ENCODE assay signal across 8 mouse cellular contexts in genomic region chr11:68982639-68983369, GRCm38 (mm10). TPM values are rescaled to one million over a fixed set of nuclear protein-coding genes. Genes with fewer than 3 reads are reported as not detected.
DNase-seq lines count a peak whose midpoint lies in the region; ATAC-seq and TF ChIP-seq lines count a peak whose summit lies in the region.

No protein-coding gene starts in this region.

- H3K27me3 ChIP-seq in heart, embryonic 13.5 days (replicated peaks) = no peaks in the 10 kb centered on the region
- H3K27me3 ChIP-seq in lung, embryonic 14.5 days (ENCODE audit: insufficient read depth, low read length) = no peaks in the 10 kb centered on the region

- ATAC-seq in heart, embryonic 13.5 days (ENCODE audit: extremely low read depth, insufficient number of reproducible peaks, low FRiP score, low TSS enrichment) = no peak
- peak; percentile 49; the same call in 1 of the 2 replicates for ATAC-seq in lung, embryonic 14.5 days (ENCODE audit: insufficient read depth)

- peak; percentile 82 for DNase-seq in CD4-positive, CD25-positive, alpha-beta regulatory T cell, adult 2 months (ENCODE audit: low read depth, low spot score)
- peak; percentile 73 for DNase-seq in adrenal gland, adult 2 months
- peak; percentile 70 for DNase-seq in embryo, embryonic 9.5 days (ENCODE audit: extremely low spot score)
- peak; percentile 87 to 91 for DNase-seq in kidney, postnatal 25 days
- DNase-seq in lung, embryonic 14.5 days = peak; percentile 90
- peak; percentile 87 for DNase-seq in retina, embryonic 14.5 days (ENCODE audit: low spot score)
- DNase-seq in urinary bladder, adult 2 months (ENCODE audit: low spot score) = peak; percentile 63

- no peaks in the 10 kb centered on the region for H3K4me1 ChIP-seq in heart, embryonic 13.5 days
- H3K4me1 ChIP-seq in lung, embryonic 14.5 days (ENCODE audit: insufficient read depth) = no peaks in the 10 kb centered on the region

- no peak overlapping the region for H3K27ac ChIP-seq in heart, embryonic 13.5 days (replicated peaks)
- H3K27ac ChIP-seq in lung, embryonic 14.5 days (ENCODE audit: low read depth) = no peak overlapping the region

- H3K36me3 ChIP-seq in heart, embryonic 13.5 days = peaks cover 20% of the 10 kb centered on the region
- peaks cover 20% of the 10 kb centered on the region for H3K36me3 ChIP-seq in lung, embryonic 14.5 days (ENCODE audit: insufficient read depth)

- peak overlapping the region; percentile 24; the same call in 1 of the 2 replicates for H3K9ac ChIP-seq in heart, embryonic 13.5 days
- H3K9ac ChIP-seq in lung, embryonic 14.5 days = no peak overlapping the region

- H3K9me3 ChIP-seq in heart, embryonic 13.5 days = no peaks in the 10 kb centered on the region
- no peaks in the 10 kb centered on the region for H3K9me3 ChIP-seq in lung, embryonic 14.5 days (ENCODE audit: low read depth, low read length)

- H3K4me2 ChIP-seq in heart, embryonic 13.5 days = no peak overlapping the region
- H3K4me2 ChIP-seq in lung, embryonic 14.5 days = no peak overlapping the region

- 29% methylated on average over 4 of the region's 4 CpGs for WGBS in heart, embryonic 13.5 days
- 27% methylated on average over 4 of the region's 4 CpGs for WGBS in lung, embryonic 14.5 days

- no peak overlapping the region for H3K4me3 ChIP-seq in heart, embryonic 13.5 days
- no peak overlapping the region for H3K4me3 ChIP-seq in lung, embryonic 14.5 days (ENCODE audit: low read depth, low read length)

- TF ChIP-seq CTCF in lung, embryonic 14.5 days (IDR thresholded peaks at IDR 0.05; ENCODE audit: low read depth) = peak; percentile 89

RNA-seq across cellular contexts. Expression of gene Rangrf, which starts 7.8 kb away (rescaled TPM):
- total RNA-seq in adrenal gland, adult 2 months (2021) = 10 to 100 TPM; 13.5 to 31.2 TPM
- polyA plus RNA-seq in adrenal gland, adult 2 months (2012; rRNA removed) = 16.9 and 17.8 TPM in 2 replicates
- 67.9 and 75.5 TPM in 2 replicates for polyA plus RNA-seq in heart, embryonic 13.5 days (2015; fragmentation: Nextera tagmentation; extraction: Ambion mirVana)
- polyA plus RNA-seq in lung, embryonic 14.5 days (2014; fragmentation: Nextera tagmentation; extraction: Ambion mirVana) = 49.9 TPM in 2 replicates
- polyA plus RNA-seq in urinary bladder, adult 2 months (2012; rRNA removed) = 31.8 and 39.0 TPM in 2 replicates

RNA-seq across cellular contexts. Expression of gene Slc25a35, which starts 14.9 kb away (rescaled TPM):
- total RNA-seq in adrenal gland, adult 2 months (2021) = 10 to 100 TPM; 40.4 to 45.9 TPM
- polyA plus RNA-seq in adrenal gland, adult 2 months (2012; rRNA removed) = 61.3 and 78.3 TPM in 2 replicates
- 1.4 and 2.1 TPM in 2 replicates for polyA plus RNA-seq in heart, embryonic 13.5 days (2015; fragmentation: Nextera tagmentation; extraction: Ambion mirVana)
- polyA plus RNA-seq in lung, embryonic 14.5 days (2014; fragmentation: Nextera tagmentation; extraction: Ambion mirVana) = 3.9 and 4.0 TPM in 2 replicates
- 27.3 and 32.4 TPM in 2 replicates for polyA plus RNA-seq in urinary bladder, adult 2 months (2012; rRNA removed)

RNA-seq across cellular contexts. Expression of gene Pfas, which starts 25.5 kb away (rescaled TPM):
- 10 to 100 TPM; 23.7 to 28.6 TPM for total RNA-seq in adrenal gland, adult 2 months (2021)
- 14.5 and 16.7 TPM in 2 replicates for polyA plus RNA-seq in adrenal gland, adult 2 months (2012; rRNA removed)
- 19.9 and 20.3 TPM in 2 replicates for polyA plus RNA-seq in heart, embryonic 13.5 days (2015; fragmentation: Nextera tagmentation; extraction: Ambion mirVana)
- 36.8 and 43.3 TPM in 2 replicates for polyA plus RNA-seq in lung, embryonic 14.5 days (2014; fragmentation: Nextera tagmentation; extraction: Ambion mirVana)
- polyA plus RNA-seq in urinary bladder, adult 2 months (2012; rRNA removed) = 9.3 and 11.1 TPM in 2 replicates

RNA-seq across cellular contexts. Expression of gene Arhgef15, which starts 25.5 kb away (rescaled TPM):
- total RNA-seq in adrenal gland, adult 2 months (2021) = 10 to 100 TPM; 15.2 to 21.6 TPM
- polyA plus RNA-seq in adrenal gland, adult 2 months (2012; rRNA removed) = 133 and 183 TPM in 2 replicates
- 11.2 and 11.5 TPM in 2 replicates for polyA plus RNA-seq in heart, embryonic 13.5 days (2015; fragmentation: Nextera tagmentation; extraction: Ambion mirVana)
- polyA plus RNA-seq in lung, embryonic 14.5 days (2014; fragmentation: Nextera tagmentation; extraction: Ambion mirVana) = 21.6 and 23.9 TPM in 2 replicates
- polyA plus RNA-seq in urinary bladder, adult 2 months (2012; rRNA removed) = 7.9 and 10.6 TPM in 2 replicates

RNA-seq across cellular contexts. Expression of gene Ctc1, which starts 32.9 kb away (rescaled TPM):
- total RNA-seq in adrenal gland, adult 2 months (2021) = 10 to 100 TPM; 21.8 to 26.6 TPM
- 37.8 and 39.7 TPM in 2 replicates for polyA plus RNA-seq in adrenal gland, adult 2 months (2012; rRNA removed)
- polyA plus RNA-seq in heart, embryonic 13.5 days (2015; fragmentation: Nextera tagmentation; extraction: Ambion mirVana) = 45.0 and 49.8 TPM in 2 replicates
- 59.3 and 63.6 TPM in 2 replicates for polyA plus RNA-seq in lung, embryonic 14.5 days (2014; fragmentation: Nextera tagmentation; extraction: Ambion mirVana)
- 26.3 and 29.0 TPM in 2 replicates for polyA plus RNA-seq in urinary bladder, adult 2 months (2012; rRNA removed)
